Mouse (Mus musculus) heart, postnatal 14 days (tissue): Measurements from ENCODE around the gene Shroom3. TPM values are rescaled to one million over a fixed set of nuclear protein-coding genes. Genes with fewer than 3 reads are reported as not detected.

Experiments
- DNase-seq, 2 experiments: peaks; one replicate each; pipeline ENCODE4 v3.0.0; 2021 to 2022
- intact Hi-C: fragments of 180-260 bp; cut with DNase I; formaldehyde crosslinking; loops from one replicate; pipeline ENCODE4 v1.15.1; 2025
- total RNA-seq, 2 experiments: library from RNA; stranded (reverse); gene quantifications; 2 replicates each; pipeline ENCODE4 v1.2.3; 2021

Shroom3 gene
- total RNA-seq, 2 experiments from 2014 or later: 33.4 to 37.7 TPM

- intact Hi-C loops: no loop called here
- no peak for DNase-seq
Measured at GRCm38 (mm10) chr5:92839314-92839713, 156.1 kb downstream of the Shroom3 start.

GRCm38 (mm10) chr5:92841474-92841873 lies 158.2 kb downstream of the Shroom3 start:
- peak; percentile 29 to 43 for DNase-seq
- intact Hi-C loops: no loop called here

- intact Hi-C loops: no loop called here
- DNase-seq: no peak
Measured at GRCm38 (mm10) chr5:92842417-92842816, 159.2 kb downstream of the Shroom3 start.

GRCm38 (mm10) chr5:92842881-92843280 lies 159.6 kb downstream of the Shroom3 start:
- intact Hi-C loops: no loop called here
- DNase-seq: no peak

- intact Hi-C loops: no loop called here
- no peak for DNase-seq
Measured at GRCm38 (mm10) chr5:92843850-92844785, 160.9 kb downstream of the Shroom3 start.

GRCm38 (mm10) chr5:92849743-92850142 lies 166.5 kb downstream of the Shroom3 start:
- intact Hi-C loops: no loop called here
- no peak for DNase-seq

GRCm38 (mm10) chr5:92850925-92851324 lies 167.7 kb downstream of the Shroom3 start:
- intact Hi-C loops: no loop called here
- no peak for DNase-seq

- intact Hi-C loops: no loop called here
- peak in 1 of 2 experiments; percentile 46 for DNase-seq
Measured at GRCm38 (mm10) chr5:92854983-92855382, 171.7 kb downstream of the Shroom3 start.

GRCm38 (mm10) chr5:92856346-92856745 lies 173.1 kb downstream of the Shroom3 start:
- peak; percentile 28 to 31 for DNase-seq
- intact Hi-C loops: no loop called here

- intact Hi-C loops: no loop called here
- peak in 1 of 2 experiments; percentile 35 for DNase-seq
Measured at GRCm38 (mm10) chr5:92857177-92857576, 173.9 kb downstream of the Shroom3 start.

- DNase-seq: no peak
- intact Hi-C loops: no loop called here
Measured at GRCm38 (mm10) chr5:92858104-92858503, 174.9 kb downstream of the Shroom3 start.

GRCm38 (mm10) chr5:92858576-92858975 lies 175.3 kb downstream of the Shroom3 start:
- DNase-seq: no peak
- intact Hi-C loops: no loop called here

GRCm38 (mm10) chr5:92861416-92862112 lies 178.3 kb downstream of the Shroom3 start:
- DNase-seq: no peak
- intact Hi-C loops: no loop called here

GRCm38 (mm10) chr5:92865090-92865489 lies 181.9 kb downstream of the Shroom3 start:
- no peak for DNase-seq
- intact Hi-C loops: no loop called here

- DNase-seq: no peak
- intact Hi-C loops: no loop called here
Measured at GRCm38 (mm10) chr5:92866546-92866945, 183.3 kb downstream of the Shroom3 start.

GRCm38 (mm10) chr5:92867253-92867652 lies 184.0 kb downstream of the Shroom3 start:
- intact Hi-C loops: no loop called here
- no peak for DNase-seq

GRCm38 (mm10) chr5:92868231-92868630 lies 185.0 kb downstream of the Shroom3 start:
- intact Hi-C loops: no loop called here
- no peak for DNase-seq

- intact Hi-C loops: no loop called here
Measured at GRCm38 (mm10) chr5:92871048-92871447, 187.8 kb downstream of the Shroom3 start.

GRCm38 (mm10) chr5:92872182-92872581 lies 188.9 kb downstream of the Shroom3 start:
- intact Hi-C loops: loop anchor here (2.0 kb wide), 1 partner anchor 143 kb away; no protein-coding TSS in a partner anchor
- DNase-seq: peak in 1 of 2 experiments; percentile 39

More at GRCm38 (mm10) chr5:92871048-92871447, 187.8 kb downstream of the Shroom3 start:
- no peak for DNase-seq

- intact Hi-C loops: loop anchor here (2.0 kb wide), 1 partner anchor 144 kb away; no protein-coding TSS in a partner anchor
- DNase-seq: no peak
Measured at GRCm38 (mm10) chr5:92872991-92873390, 189.8 kb downstream of the Shroom3 start.

GRCm38 (mm10) chr5:92873518-92873917 lies 190.3 kb downstream of the Shroom3 start:
- DNase-seq: no peak
- intact Hi-C loops: loop anchor here (2.0 kb wide), 1 partner anchor 145 kb away; no protein-coding TSS in a partner anchor
